Mouse (Mus musculus): Measurements from ENCODE around the gene Zcchc7. TPM values are rescaled to one million over a fixed set of nuclear protein-coding genes. Genes with fewer than 3 reads are reported as not detected.

Gene Zcchc7
- total and polyA plus RNA-seq, 3 experiments, result 17.8 to 18.2 TPM; not detected in 1

DNA sequence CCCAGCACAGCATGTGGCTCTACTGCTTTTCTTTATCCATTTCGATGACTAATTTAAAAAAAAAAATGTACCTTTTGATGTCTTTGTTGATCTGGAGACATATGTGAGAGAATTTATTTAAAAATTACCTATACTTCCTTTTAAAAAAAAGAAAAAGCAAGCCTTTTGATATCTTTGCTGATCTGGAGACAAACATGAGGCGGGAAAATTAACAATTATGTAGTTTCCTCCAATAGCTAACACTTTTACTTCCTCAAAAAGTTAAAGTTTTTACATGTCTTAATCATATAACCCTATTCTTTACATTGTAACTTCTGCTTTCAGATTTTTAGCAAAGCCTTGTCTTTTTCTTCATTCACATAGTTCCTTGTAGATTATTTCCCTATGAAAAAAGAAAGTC, 155.2 kb downstream of the Zcchc7 start:
- H3K9me3 ChIP-seq (replicated peaks; ENCODE audit: insufficient read depth, low read length), result no peaks in the 10 kb centered on the region
- no peaks in the 10 kb centered on the region for H3K4me1 ChIP-seq (ENCODE audit: control insufficient read depth in 1 of 2, insufficient read depth in 2 of 2, low read length in 2 of 2)
- no peaks in the 10 kb centered on the region for H3K79me2 ChIP-seq (ENCODE audit: control insufficient read depth, insufficient read depth, low read length, poor library complexity)
- peak; percentile 54 for DNase-seq (ENCODE audit: low read depth, low spot score)
- no peak overlapping the region for H3K27ac ChIP-seq (ENCODE audit: control insufficient read depth, low read depth, low read length)
- no peaks in the 10 kb centered on the region for H3K27me3 ChIP-seq (ENCODE audit: control insufficient read depth in 1 of 2, insufficient read depth in 2 of 2, low read length in 2 of 2)
- no peak overlapping the region for H3K9ac ChIP-seq (ENCODE audit: control insufficient read depth, low read depth, low read length, poor library complexity, severe bottlenecking)
- peaks cover 5% of the 10 kb centered on the region in 2 experiments; a peak in 3 of 4 replicates for H3K36me3 ChIP-seq (ENCODE audit: control insufficient read depth in 1 of 2, insufficient read depth in 2 of 2, low read length in 2 of 2)
- no peak overlapping the region for H3K4me3 ChIP-seq (ENCODE audit: control insufficient read depth in 1 of 2, insufficient read depth in 1 of 2, low read depth in 2 of 2, low read length in 2 of 2)
- peak; percentile 61 for TF ChIP-seq ZNF384 (IDR thresholded peaks at IDR 0.05; ENCODE audit: low read depth, low read length)
- no peak for TF ChIP-seq ZKSCAN1 (IDR thresholded peaks at IDR 0.05; ENCODE audit: low read depth, low read length)
- no peak for TF ChIP-seq USF2 (IDR thresholded peaks at IDR 0.05; ENCODE audit: borderline replicate concordance in 1 of 2, insufficient read depth in 1 of 2, low read depth in 1 of 2, low read length in 2 of 2)
- no peak for TF ChIP-seq JUND (IDR thresholded peaks at IDR 0.05; ENCODE audit: low read depth, low read length)
- 0 out of 2 replicates have a peak, but pooled peaks have one; percentile 18 for TF ChIP-seq MAX (IDR thresholded peaks at IDR 0.05; ENCODE audit: low read length)
- TF ChIP-seq EP300 (IDR thresholded peaks at IDR 0.05; ENCODE audit: low read depth in 1 of 2, low read length in 2 of 2), result peak in 1 of 2 experiments; percentile 41; a peak in 1 of 4 replicates
- no peak for TF ChIP-seq POLR2AphosphoS2 (IDR thresholded peaks at IDR 0.05; ENCODE audit: low read length)

- DNase-seq (ENCODE audit: low read depth, low spot score), result no peak
- Histone ChIP-seq H3K4me3 (ENCODE audit: control insufficient read depth in 1 of 2, insufficient read depth in 1 of 2, low read depth in 2 of 2, low read length in 2 of 2) (no peak overlapping the region), H3K79me2 (ENCODE audit: control insufficient read depth, insufficient read depth, low read length, poor library complexity) (no peaks in the 10 kb centered on the region), H3K27ac (ENCODE audit: control insufficient read depth, low read depth, low read length) (no peak overlapping the region), H3K9ac (ENCODE audit: control insufficient read depth, low read depth, low read length, poor library complexity, severe bottlenecking) (no peak overlapping the region), H3K36me3 (ENCODE audit: control insufficient read depth in 1 of 2, insufficient read depth in 2 of 2, low read length in 2 of 2) (0 out of 4 replicates have a peak, but pooled peaks cover 0 to 2% of the 10 kb centered on the region in 2 experiments), H3K9me3 (replicated peaks; ENCODE audit: insufficient read depth, low read length) (no peaks in the 10 kb centered on the region), H3K27me3 (ENCODE audit: control insufficient read depth in 1 of 2, insufficient read depth in 2 of 2, low read length in 2 of 2) (no peaks in the 10 kb centered on the region), H3K4me1 (ENCODE audit: control insufficient read depth in 1 of 2, insufficient read depth in 2 of 2, low read length in 2 of 2) (no peaks in the 10 kb centered on the region)
- TF ChIP-seq GATA1 (IDR thresholded peaks at IDR 0.05; ENCODE audit: low read depth, low read length) (no peak), NRF1 (IDR thresholded peaks at IDR 0.05; ENCODE audit: insufficient read depth, low read depth, low read length, poor library complexity, severe bottlenecking) (no peak), CHD2 (IDR thresholded peaks at IDR 0.05; ENCODE audit: low read length) (no peak), EP300 (IDR thresholded peaks at IDR 0.05; ENCODE audit: low read depth in 1 of 2, low read length in 2 of 2) (no peak), MAFK (IDR thresholded peaks at IDR 0.05; ENCODE audit: borderline replicate concordance, low read depth, low read length) (no peak), MEF2A (IDR thresholded peaks at IDR 0.05; ENCODE audit: extremely low read depth, insufficient replicate concordance, low read depth, low read length, poor library complexity, severe bottlenecking) (no peak), USF2 (IDR thresholded peaks at IDR 0.05; ENCODE audit: borderline replicate concordance in 1 of 2, insufficient read depth in 1 of 2, low read depth in 1 of 2, low read length in 2 of 2) (no peak), NELFE (IDR thresholded peaks at IDR 0.05; ENCODE audit: low read depth, low read length) (no peak), ZNF384 (IDR thresholded peaks at IDR 0.05; ENCODE audit: low read depth, low read length) (no peak), POLR2A (IDR thresholded peaks at IDR 0.05; ENCODE audit: control insufficient read depth in 1 of 2, insufficient read depth in 1 of 2, low read depth in 1 of 2, low read length in 2 of 2, poor library complexity in 1 of 2) (no peak), RCOR1 (IDR thresholded peaks at IDR 0.05; ENCODE audit: low read depth, low read length) (no peak), ZC3H11A (IDR thresholded peaks at IDR 0.05; ENCODE audit: low read depth, low read length) (no peak), HCFC1 (IDR thresholded peaks at IDR 0.05; ENCODE audit: low read depth, low read length) (no peak), ELF1 (IDR thresholded peaks at IDR 0.05; ENCODE audit: low read depth, low read length) (no peak)
Measured at GRCm38 (mm10) chr4:44917312-44917848, 161.7 kb downstream of the Zcchc7 start.

Measured in MEL (cell line).